Mouse (Mus musculus): ENCODE results near the gene Stk39. TPM values are rescaled to one million over a fixed set of nuclear protein-coding genes. Genes with fewer than 3 reads are reported as not detected.
A peak's percentile ranks its signal among the peaks of the same experiment; 100 is the strongest.

The Stk39 gene
- total RNA-seq, 1 experiment: 5.0 TPM

GRCm38 (mm10) chr2:68406571-68407074 lies 65.4 kb downstream of the Stk39 start:
- H3K27ac ChIP-seq (ENCODE audit: insufficient read depth, low read depth, low read length, poor library complexity, severe bottlenecking): no peak overlapping the region
- no peaks in the 10 kb centered on the region for H3K36me3 ChIP-seq (ENCODE audit: control insufficient read depth, insufficient read depth, low read length, poor library complexity, severe bottlenecking)
- in situ Hi-C loops (cut with MboI; ENCODE audit: low sequenced_read_pairs in 2 of 2, unreplicated experiment in 2 of 2): no loop called here
- H3K4me3 ChIP-seq (ENCODE audit: insufficient read depth in 1 of 2, low read depth in 1 of 2, low read length in 2 of 2, poor library complexity in 1 of 2, severe bottlenecking in 1 of 2): no peak overlapping the region
- H3K9ac ChIP-seq (ENCODE audit: insufficient read depth, low read depth, low read length, poor library complexity, severe bottlenecking): no peak overlapping the region
- no peak for DNase-seq (ENCODE audit: low read depth, low spot score)
- H3K9me3 ChIP-seq (ENCODE audit: control insufficient read depth, insufficient read depth, low read depth, low read length): no peaks in the 10 kb centered on the region
- no peaks in the 10 kb centered on the region; a peak in 1 of 4 replicates for H3K4me1 ChIP-seq (ENCODE audit: control insufficient read depth in 2 of 2, insufficient read depth in 2 of 2, low read length in 2 of 2, poor library complexity in 1 of 2)
- TF ChIP-seq MAFK (IDR thresholded peaks at IDR 0.05; ENCODE audit: insufficient read depth, low read depth, low read length): no peak
- TF ChIP-seq CHD2 (IDR thresholded peaks at IDR 0.05; ENCODE audit: low read depth, low read length): no peak
- no peak for TF ChIP-seq HCFC1 (IDR thresholded peaks at IDR 0.05; ENCODE audit: borderline replicate concordance, insufficient read depth, low read length)
- no peak for TF ChIP-seq ZNF384 (IDR thresholded peaks at IDR 0.05; ENCODE audit: low read depth, low read length)

GRCm38 (mm10) chr2:68405163-68405715 lies 66.8 kb downstream of the Stk39 start:
- no peak for TF ChIP-seq HCFC1 (IDR thresholded peaks at IDR 0.05; ENCODE audit: borderline replicate concordance, insufficient read depth, low read length)
- TF ChIP-seq ZC3H11A (IDR thresholded peaks at IDR 0.05; ENCODE audit: borderline replicate concordance, low read depth, low read length): no peak
- TF ChIP-seq CHD2 (IDR thresholded peaks at IDR 0.05; ENCODE audit: low read depth, low read length): no peak
- no peak for TF ChIP-seq ZNF384 (IDR thresholded peaks at IDR 0.05; ENCODE audit: low read depth, low read length)
- no peak for TF ChIP-seq MAFK (IDR thresholded peaks at IDR 0.05; ENCODE audit: insufficient read depth, low read depth, low read length)
- H3K4me3 ChIP-seq (ENCODE audit: insufficient read depth in 1 of 2, low read depth in 1 of 2, low read length in 2 of 2, poor library complexity in 1 of 2, severe bottlenecking in 1 of 2): no peak overlapping the region
- no peaks in the 10 kb centered on the region for H3K9me3 ChIP-seq (ENCODE audit: control insufficient read depth, insufficient read depth, low read depth, low read length)
- in situ Hi-C loops (cut with MboI; ENCODE audit: low sequenced_read_pairs in 2 of 2, unreplicated experiment in 2 of 2): no loop called here
- no peak overlapping the region for H3K27ac ChIP-seq (ENCODE audit: insufficient read depth, low read depth, low read length, poor library complexity, severe bottlenecking)
- H3K4me1 ChIP-seq (ENCODE audit: control insufficient read depth in 2 of 2, insufficient read depth in 2 of 2, low read length in 2 of 2, poor library complexity in 1 of 2): no peaks in the 10 kb centered on the region; a peak in 1 of 4 replicates
- no peak overlapping the region for H3K9ac ChIP-seq (ENCODE audit: insufficient read depth, low read depth, low read length, poor library complexity, severe bottlenecking)
- no peak for DNase-seq (ENCODE audit: low read depth, low spot score)
- no peaks in the 10 kb centered on the region for H3K36me3 ChIP-seq (ENCODE audit: control insufficient read depth, insufficient read depth, low read length, poor library complexity, severe bottlenecking)

GRCm38 (mm10) chr2:68404274-68405162 lies 67.5 kb downstream of the Stk39 start:
- Histone ChIP-seq H3K4me3 (ENCODE audit: insufficient read depth in 1 of 2, low read depth in 1 of 2, low read length in 2 of 2, poor library complexity in 1 of 2, severe bottlenecking in 1 of 2) (no peak overlapping the region), H3K9me3 (ENCODE audit: control insufficient read depth, insufficient read depth, low read depth, low read length) (no peaks in the 10 kb centered on the region), H3K36me3 (ENCODE audit: control insufficient read depth, insufficient read depth, low read length, poor library complexity, severe bottlenecking) (no peaks in the 10 kb centered on the region), H3K4me1 (ENCODE audit: control insufficient read depth in 2 of 2, insufficient read depth in 2 of 2, low read length in 2 of 2, poor library complexity in 1 of 2) (no peaks in the 10 kb centered on the region), H3K9ac (ENCODE audit: insufficient read depth, low read depth, low read length, poor library complexity, severe bottlenecking) (no peak overlapping the region), H3K27ac (ENCODE audit: insufficient read depth, low read depth, low read length, poor library complexity, severe bottlenecking) (no peak overlapping the region)
- DNase-seq (ENCODE audit: low read depth, low spot score): no peak
- TF ChIP-seq ZC3H11A (IDR thresholded peaks at IDR 0.05; ENCODE audit: borderline replicate concordance, low read depth, low read length) (no peak), HCFC1 (IDR thresholded peaks at IDR 0.05; ENCODE audit: borderline replicate concordance, insufficient read depth, low read length) (no peak), MAFK (IDR thresholded peaks at IDR 0.05; ENCODE audit: insufficient read depth, low read depth, low read length) (no peak), CHD2 (IDR thresholded peaks at IDR 0.05; ENCODE audit: low read depth, low read length) (no peak)
- in situ Hi-C loops (cut with MboI; ENCODE audit: low sequenced_read_pairs in 2 of 2, unreplicated experiment in 2 of 2): no loop called here

- Histone ChIP-seq H3K4me3 (ENCODE audit: insufficient read depth in 1 of 2, low read depth in 1 of 2, low read length in 2 of 2, poor library complexity in 1 of 2, severe bottlenecking in 1 of 2) (no peak overlapping the region), H3K9me3 (ENCODE audit: control insufficient read depth, insufficient read depth, low read depth, low read length) (no peaks in the 10 kb centered on the region), H3K36me3 (ENCODE audit: control insufficient read depth, insufficient read depth, low read length, poor library complexity, severe bottlenecking) (no peaks in the 10 kb centered on the region), H3K9ac (ENCODE audit: insufficient read depth, low read depth, low read length, poor library complexity, severe bottlenecking) (no peak overlapping the region), H3K27ac (ENCODE audit: insufficient read depth, low read depth, low read length, poor library complexity, severe bottlenecking) (no peak overlapping the region), H3K4me1 (ENCODE audit: control insufficient read depth in 2 of 2, insufficient read depth in 2 of 2, low read length in 2 of 2, poor library complexity in 1 of 2) (no peaks in the 10 kb centered on the region)
- TF ChIP-seq HCFC1 (IDR thresholded peaks at IDR 0.05; ENCODE audit: borderline replicate concordance, insufficient read depth, low read length): no peak
- 0 out of 2 replicates have a peak, but pooled peaks have one; percentile 25 for TF ChIP-seq ZNF384 (IDR thresholded peaks at IDR 0.05; ENCODE audit: low read depth, low read length)
- in situ Hi-C loops (cut with MboI; ENCODE audit: low sequenced_read_pairs in 2 of 2, unreplicated experiment in 2 of 2): no loop called here
- DNase-seq (ENCODE audit: low read depth, low spot score): no peak
Observed at GRCm38 (mm10) chr2:68393611-68394549, 78.2 kb downstream of the Stk39 start.

Data from ES-E14 (cell line).